Mouse (Mus musculus): Measurements from ENCODE around the gene Cyb5d1.
"Not testable (repeated sequence)": the region's sequence is repeated elsewhere in the genome, so short reads cannot be mapped to it uniquely, and the experiment has no call there.

DNA sequence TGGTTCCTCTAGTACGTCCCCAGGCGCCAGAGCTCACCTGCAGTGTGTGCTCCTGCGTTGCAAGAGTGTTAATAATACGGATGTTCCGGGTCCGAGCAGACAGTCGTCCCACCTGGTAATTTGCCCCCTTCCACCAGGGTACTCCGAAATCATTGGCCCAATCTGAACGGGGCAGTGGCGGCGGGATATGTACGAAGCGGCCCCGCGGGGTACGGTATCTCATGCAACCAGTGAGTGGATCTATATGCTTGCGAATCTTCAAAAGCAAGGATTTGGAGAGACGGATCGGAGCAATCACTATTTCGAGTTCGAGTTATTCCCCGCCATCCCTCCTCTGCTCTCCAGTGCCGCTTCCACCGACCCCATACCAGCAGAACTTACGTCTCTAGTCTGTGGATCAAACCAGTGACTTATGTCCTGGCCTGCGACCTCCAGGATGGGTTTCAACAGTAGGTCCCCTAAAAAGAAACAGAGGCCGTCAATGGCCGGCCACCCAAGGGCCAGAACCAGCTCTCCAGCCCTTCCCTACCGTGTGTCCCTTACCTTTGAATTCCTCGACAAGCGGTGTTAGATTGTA lies 752 bp downstream of the Cyb5d1 start:
- not testable (repeated sequence) for TF ChIP-seq CTCF (IDR thresholded peaks at IDR 0.05; ENCODE audit: low read depth, low read length); POLR2A (IDR thresholded peaks at IDR 0.05; ENCODE audit: borderline replicate concordance, low read depth, low read length)

Data from bone marrow macrophage, adult 2 months (primary cell).